Mouse (Mus musculus) MEL (cell line): Measurements from ENCODE around the gene Uqcrfs1. TPM values are rescaled to one million over a fixed set of nuclear protein-coding genes. Genes with fewer than 3 reads are reported as not detected.

Source experiments
- DNase-seq: peaks from one replicate; pipeline ENCODE4 v3.0.0; 2011; ENCODE audit warnings: low read depth, low spot score
- H3K27ac ChIP-seq: 2 replicates; pipeline ENCODE4 v1.5.1; 2012; ENCODE audit warnings: low read depth, mild to moderate bottlenecking, control low read depth, low read length, moderate library complexity; ENCODE audit not compliant: control insufficient read depth
- H3K27me3 ChIP-seq, 2 experiments: fragments of 150-350 bp in 1 of 2; sonication (generic) in 1 of 2; 2 replicates each; pipeline ENCODE4 v1.6.1; 2012; ENCODE audit warnings: low read length in 2 of 2, mild to moderate bottlenecking in 2 of 2, improper control_type of control experiment in 1 of 2, moderate library complexity in 1 of 2; ENCODE audit not compliant: insufficient read depth in 2 of 2, control insufficient read depth in 1 of 2
- H3K36me3 ChIP-seq, 2 experiments: 2 replicates each; pipeline ENCODE4 v1.6.1; 2012 to 2014; ENCODE audit warnings: low read length in 2 of 2, improper control_type of control experiment in 1 of 2, inconsistent platforms in 1 of 2, mild to moderate bottlenecking in 1 of 2; ENCODE audit not compliant: insufficient read depth in 2 of 2, control insufficient read depth in 1 of 2
- H3K4me1 ChIP-seq, 2 experiments: fragments of 150-350 bp in 1 of 2; sonication (generic) in 1 of 2; 2 replicates each; pipeline ENCODE4 v1.6.1; 2012; ENCODE audit warnings: low read length in 2 of 2, improper control_type of control experiment in 1 of 2, mild to moderate bottlenecking in 1 of 2; ENCODE audit not compliant: insufficient read depth in 2 of 2, control insufficient read depth in 1 of 2
- H3K4me3 ChIP-seq, 2 experiments: fragments of 150-350 bp in 1 of 2; sonication (generic) in 1 of 2; 2 replicates each; pipeline ENCODE4 v1.5.1; 2012; ENCODE audit warnings: low read depth in 2 of 2, low read length in 2 of 2, mild to moderate bottlenecking in 2 of 2, moderate library complexity in 2 of 2, control low read depth in 1 of 2, improper control_type of control experiment in 1 of 2; ENCODE audit not compliant: control insufficient read depth in 1 of 2, insufficient read depth in 1 of 2
- H3K79me2 ChIP-seq: 2 replicates; pipeline ENCODE4 v1.6.1; 2012; ENCODE audit warnings: mild to moderate bottlenecking, low read length, moderate library complexity; ENCODE audit not compliant: control insufficient read depth, poor library complexity, insufficient read depth
- H3K9ac ChIP-seq: 2 replicates; pipeline ENCODE4 v1.6.1; 2012; ENCODE audit warnings: low read depth, mild to moderate bottlenecking, control low read depth, low read length, moderate library complexity; ENCODE audit not compliant: control insufficient read depth, poor library complexity, severe bottlenecking
- H3K9me3 ChIP-seq: fragments of 150-350 bp; sonication (generic); replicated peaks from 2 replicates; pipeline ENCODE4 v1.6.1; 2012; ENCODE audit warnings: mild to moderate bottlenecking, low read length, improper control_type of control experiment, moderate library complexity; ENCODE audit not compliant: insufficient read depth
- BHLHE40 ChIP-seq: IDR thresholded peaks from 2 replicates; pipeline ENCODE4 v1.6.1; 2012; ENCODE audit warnings: low read depth, mild to moderate bottlenecking, inconsistent platforms, low read length, improper control_type of control experiment, borderline replicate concordance
- CHD1 ChIP-seq: IDR thresholded peaks from 2 replicates; pipeline ENCODE4 v1.6.1; 2012; ENCODE audit warnings: low read depth, mild to moderate bottlenecking, inconsistent platforms, low read length, improper control_type of control experiment
- CHD2 ChIP-seq: IDR thresholded peaks from 2 replicates; pipeline ENCODE4 v1.6.1; 2011; ENCODE audit warnings: low read length, improper control_type of control experiment
- CTCF ChIP-seq, 3 experiments: IDR thresholded peaks in 2 of 3; conservative IDR thresholded peaks in 1 of 3; 2 replicates each; pipeline ENCODE4 v1.5.1; 2011 to 2012; ENCODE audit warnings: low read length in 3 of 3, low read depth in 2 of 3, mild to moderate bottlenecking in 2 of 3, improper control_type of control experiment in 1 of 3, inconsistent platforms in 1 of 3, mixed read lengths in 1 of 3, moderate library complexity in 1 of 3; ENCODE audit not compliant: control insufficient read depth in 1 of 3, insufficient read depth in 1 of 3, poor library complexity in 1 of 3, severe bottlenecking in 1 of 3
- E2F4 ChIP-seq: IDR thresholded peaks from 2 replicates; pipeline ENCODE4 v1.6.1; 2011; ENCODE audit warnings: low read depth, low read length, improper control_type of control experiment, borderline replicate concordance
- ELF1 ChIP-seq: IDR thresholded peaks from 2 replicates; pipeline ENCODE4 v1.6.1; 2014; ENCODE audit warnings: low read depth, mild to moderate bottlenecking, inconsistent platforms, low read length, improper control_type of control experiment, moderate library complexity
- GATA1 ChIP-seq: IDR thresholded peaks from 2 replicates; pipeline ENCODE4 v1.6.1; 2011; ENCODE audit warnings: low read depth, low read length, improper control_type of control experiment
- HCFC1 ChIP-seq: IDR thresholded peaks from 2 replicates; pipeline ENCODE4 v1.6.1; 2012; ENCODE audit warnings: low read depth, mild to moderate bottlenecking, inconsistent platforms, low read length, improper control_type of control experiment, moderate library complexity
- MAFK ChIP-seq: IDR thresholded peaks from 2 replicates; pipeline ENCODE4 v1.6.1; 2011; ENCODE audit warnings: low read depth, mild to moderate bottlenecking, low read length, improper control_type of control experiment, borderline replicate concordance
- MAX ChIP-seq: IDR thresholded peaks from 2 replicates; pipeline ENCODE4 v1.6.1; 2011; ENCODE audit warnings: low read length, improper control_type of control experiment
- MAZ ChIP-seq: IDR thresholded peaks from 2 replicates; pipeline ENCODE4 v1.6.1; 2012; ENCODE audit warnings: low read depth, mild to moderate bottlenecking, inconsistent platforms, low read length, improper control_type of control experiment
- MEF2A ChIP-seq: IDR thresholded peaks from 2 replicates; pipeline ENCODE4 v1.6.1; 2014; ENCODE audit warnings: low read depth, mild to moderate bottlenecking, inconsistent platforms, low read length, improper control_type of control experiment; ENCODE audit not compliant: poor library complexity, insufficient replicate concordance, severe bottlenecking; ENCODE audit errors: extremely low read depth
- MXI1 ChIP-seq: IDR thresholded peaks from 2 replicates; pipeline ENCODE4 v1.6.1; 2011; ENCODE audit warnings: mild to moderate bottlenecking, low read depth, low read length, improper control_type of control experiment
- MYB ChIP-seq: IDR thresholded peaks from 2 replicates; pipeline ENCODE4 v1.6.1; 2011; ENCODE audit warnings: mild to moderate bottlenecking, low read depth, low read length, improper control_type of control experiment
- NELFE ChIP-seq: IDR thresholded peaks from 2 replicates; pipeline ENCODE4 v1.6.1; 2011; ENCODE audit warnings: low read depth, low read length, improper control_type of control experiment
- POLR2AphosphoS2 ChIP-seq: IDR thresholded peaks from 2 replicates; pipeline ENCODE4 v1.6.1; 2011; ENCODE audit warnings: low read length, improper control_type of control experiment
- POLR2AphosphoS5 ChIP-seq: IDR thresholded peaks from 2 replicates; pipeline ENCODE4 v1.6.1; 2012; ENCODE audit warnings: low read depth, borderline replicate concordance, mild to moderate bottlenecking, inconsistent platforms, low read length, moderate library complexity, mixed read lengths
- RAD21 ChIP-seq: IDR thresholded peaks from 2 replicates; pipeline ENCODE4 v1.6.1; 2011; ENCODE audit warnings: mild to moderate bottlenecking, low read depth, low read length, improper control_type of control experiment
- RCOR1 ChIP-seq: IDR thresholded peaks from 2 replicates; pipeline ENCODE4 v1.6.1; 2012; ENCODE audit warnings: low read depth, mild to moderate bottlenecking, inconsistent platforms, low read length, improper control_type of control experiment
- SMC3 ChIP-seq: IDR thresholded peaks from 2 replicates; pipeline ENCODE4 v1.6.1; 2011; ENCODE audit warnings: low read depth, low read length, improper control_type of control experiment
- TAL1 ChIP-seq: IDR thresholded peaks from 2 replicates; pipeline ENCODE4 v1.6.1; 2012; ENCODE audit warnings: mild to moderate bottlenecking, inconsistent platforms, low read length, moderate library complexity, mixed read lengths
- TBP ChIP-seq: IDR thresholded peaks from 2 replicates; pipeline ENCODE4 v1.8.0; 2011; ENCODE audit warnings: low read depth, low read length, improper control_type of control experiment
- USF1 ChIP-seq: IDR thresholded peaks from 2 replicates; pipeline ENCODE4 v1.6.1; 2014; ENCODE audit warnings: low read depth, mild to moderate bottlenecking, inconsistent platforms, low read length, improper control_type of control experiment, moderate library complexity
- USF2 ChIP-seq, 2 experiments: IDR thresholded peaks; 2 replicates each; pipeline ENCODE4 v1.6.1; 2011 to 2012; ENCODE audit warnings: improper control_type of control experiment in 2 of 2, low read length in 2 of 2, borderline replicate concordance in 1 of 2, inconsistent platforms in 1 of 2, low read depth in 1 of 2, mild to moderate bottlenecking in 1 of 2; ENCODE audit not compliant: insufficient read depth in 1 of 2
- ZC3H11A ChIP-seq: IDR thresholded peaks from 2 replicates; pipeline ENCODE4 v1.6.1; 2012; ENCODE audit warnings: low read depth, mild to moderate bottlenecking, inconsistent platforms, low read length, improper control_type of control experiment
- ZKSCAN1 ChIP-seq: IDR thresholded peaks from 2 replicates; pipeline ENCODE4 v1.6.1; 2012; ENCODE audit warnings: low read depth, mild to moderate bottlenecking, inconsistent platforms, low read length, improper control_type of control experiment, moderate library complexity
- ZMIZ1 ChIP-seq: IDR thresholded peaks from 2 replicates; pipeline ENCODE4 v1.6.1; 2012; ENCODE audit warnings: low read depth, mild to moderate bottlenecking, inconsistent platforms, low read length, improper control_type of control experiment, moderate library complexity
- ZNF384 ChIP-seq: IDR thresholded peaks from 2 replicates; pipeline ENCODE4 v1.6.1; 2012; ENCODE audit warnings: low read depth, mild to moderate bottlenecking, inconsistent platforms, low read length, improper control_type of control experiment
- polyA plus RNA-seq, 2 experiments: library from polyadenylated mRNA; stranded (reverse) in 1 of 2; unstranded in 1 of 2; fragments of >175 nt in 1 of 2; fragments of >200 nt in 1 of 2; gene quantifications; 2 replicates each; pipeline versions ENCODE4 v1.2.1 to v1.2.4; 2012; ENCODE audit warnings: low replicate concordance in 2 of 2, low read depth in 1 of 2; ENCODE audit not compliant: insufficient read length in 2 of 2, insufficient read depth in 1 of 2, missing spikeins in 1 of 2
- total RNA-seq: library from RNA; depleted of rRNA; stranded (reverse); fragments of 300-350 nt; gene quantifications from 2 replicates; pipeline ENCODE4 v1.2.3, GENCODE M21; 2012

Gene Uqcrfs1
- total and polyA plus RNA-seq, 3 experiments = 163 to 191 TPM; not detected in 1

DNA sequence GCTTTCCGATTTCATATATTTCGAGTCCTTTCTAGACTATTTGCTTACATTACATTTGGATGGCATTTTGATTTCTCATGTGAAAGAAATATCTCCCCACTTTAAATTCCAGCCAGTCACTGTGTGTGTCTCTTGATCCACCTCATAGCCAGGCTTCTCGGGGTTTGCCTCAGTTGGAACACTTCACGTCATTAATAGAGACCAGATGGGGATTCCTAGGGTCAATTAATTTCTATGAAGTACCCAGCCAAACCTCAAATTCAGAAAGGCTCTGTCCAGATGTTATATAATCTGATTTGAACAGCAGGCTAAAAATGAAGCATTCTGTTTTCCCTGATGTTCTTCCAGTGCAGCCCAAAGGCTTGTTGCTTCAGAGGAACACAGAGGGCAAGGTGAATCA lies 37.5 kb downstream of the Uqcrfs1 start:
- no peak for TF ChIP-seq USF2 (IDR thresholded peaks at IDR 0.05; ENCODE audit: borderline replicate concordance in 1 of 2, insufficient read depth in 1 of 2, low read depth in 1 of 2, low read length in 2 of 2)
- TF ChIP-seq POLR2AphosphoS5 = no peak
- TF ChIP-seq NELFE = no peak
- no peak for TF ChIP-seq USF1
- TF ChIP-seq SMC3 = no peak
- H3K27ac ChIP-seq = no peak overlapping the region
- H3K4me3 ChIP-seq = no peak overlapping the region
- H3K9ac ChIP-seq = no peak overlapping the region
- no peak for DNase-seq
- no peaks in the 10 kb centered on the region for H3K36me3 ChIP-seq
- H3K9me3 ChIP-seq = no peaks in the 10 kb centered on the region
- no peaks in the 10 kb centered on the region for H3K4me1 ChIP-seq
- no peaks in the 10 kb centered on the region; a peak in 1 of 4 replicates for H3K27me3 ChIP-seq
- H3K79me2 ChIP-seq = no peaks in the 10 kb centered on the region

DNA sequence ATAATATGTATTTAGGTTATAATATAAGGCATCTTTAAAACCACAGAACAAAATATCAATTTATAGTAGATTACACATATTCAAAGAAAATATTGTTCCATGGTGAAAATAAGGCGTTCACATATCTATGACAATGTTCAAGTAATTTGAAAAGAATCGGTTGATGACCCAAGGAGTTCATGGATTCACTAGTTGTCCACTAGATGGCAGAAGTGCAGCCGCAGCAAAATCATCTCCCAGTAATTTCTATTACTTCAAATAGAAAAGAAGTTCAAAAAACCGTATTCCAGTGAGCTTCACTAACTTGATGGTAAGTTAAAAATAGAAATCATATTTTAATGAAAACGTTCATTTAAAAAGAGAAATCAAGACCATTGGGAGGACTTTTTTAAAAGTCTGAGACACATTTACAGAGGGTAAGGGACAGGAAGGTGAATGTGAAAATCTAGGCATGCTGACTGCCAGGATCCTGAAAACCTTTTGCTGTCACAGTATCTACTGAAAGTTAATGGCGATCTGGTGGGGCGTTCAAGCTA lies 43.2 kb downstream of the Uqcrfs1 start:
- no peaks in the 10 kb centered on the region for H3K79me2 ChIP-seq
- no peaks in the 10 kb centered on the region for H3K4me1 ChIP-seq
- peak overlapping the region; percentile 18 to 28; a peak in 2 of 4 replicates for H3K4me3 ChIP-seq
- peak; percentile 64 for DNase-seq
- H3K36me3 ChIP-seq = no peaks in the 10 kb centered on the region
- TF ChIP-seq CHD2 (no peak), MAX (no peak), POLR2AphosphoS2 (no peak), MYB (no peak), NELFE (no peak), HCFC1 (no peak), MAFK (no peak), MAZ (no peak), BHLHE40 (no peak), USF1 (no peak), SMC3 (peak; percentile 79), GATA1 (no peak), USF2 (IDR thresholded peaks at IDR 0.05; ENCODE audit: borderline replicate concordance in 1 of 2, insufficient read depth in 1 of 2, low read depth in 1 of 2, low read length in 2 of 2) (no peak), RCOR1 (no peak), ELF1 (no peak), RAD21 (peak; percentile 60), ZMIZ1 (no peak), TAL1 (no peak), MXI1 (no peak), ZKSCAN1 (no peak), ZC3H11A (peak; percentile 43), CHD1 (no peak), TBP (no peak), CTCF (IDR thresholded peaks at IDR 0.05 in 2 of 3, conservative IDR thresholded peaks at IDR 0.05 in 1 of 3; ENCODE audit: control insufficient read depth in 1 of 3, insufficient read depth in 1 of 3, low read depth in 2 of 3, low read length in 3 of 3, poor library complexity in 1 of 3, severe bottlenecking in 1 of 3) (peak; percentile 56 to 77 (median 68)), ZNF384 (no peak), MEF2A (no peak), E2F4 (no peak)
- H3K9me3 ChIP-seq = no peaks in the 10 kb centered on the region
- no peak overlapping the region for H3K27ac ChIP-seq
- no peak overlapping the region for H3K9ac ChIP-seq
- no peaks in the 10 kb centered on the region for H3K27me3 ChIP-seq
